Mouse (Mus musculus): ENCODE data around the gene Slc7a11.

The Slc7a11 gene

GRCm38 (mm10) chr3:50307339-50308327, 135.8 kb downstream of the Slc7a11 start:
- no peak for DNase-seq (ENCODE audit: low spot score in 2 of 2)

GRCm38 (mm10) chr3:50306334-50306733, 137.1 kb downstream of the Slc7a11 start:
- no peak for DNase-seq (ENCODE audit: low spot score in 2 of 2)

- DNase-seq (ENCODE audit: low spot score in 2 of 2), result no peak
Measured at GRCm38 (mm10) chr3:50304137-50304536, 139.3 kb downstream of the Slc7a11 start.

- DNase-seq (ENCODE audit: low spot score in 2 of 2), result no peak
Measured at GRCm38 (mm10) chr3:50302648-50303047, 140.8 kb downstream of the Slc7a11 start.

GRCm38 (mm10) chr3:50300952-50301303, 142.5 kb downstream of the Slc7a11 start:
- peak in 1 of 2 experiments; percentile 67 for DNase-seq (ENCODE audit: low spot score in 2 of 2)

- DNase-seq (ENCODE audit: low spot score in 2 of 2), result no peak
Measured at GRCm38 (mm10) chr3:50300002-50300951, 143.1 kb downstream of the Slc7a11 start.

GRCm38 (mm10) chr3:50298366-50298991, 144.9 kb downstream of the Slc7a11 start:
- DNase-seq (ENCODE audit: low spot score in 2 of 2), result no peak

- no peak for DNase-seq (ENCODE audit: low spot score in 2 of 2)
Measured at GRCm38 (mm10) chr3:50296956-50297355, 146.5 kb downstream of the Slc7a11 start.

GRCm38 (mm10) chr3:50275023-50275422, 168.4 kb downstream of the Slc7a11 start:
- DNase-seq (ENCODE audit: low spot score in 2 of 2), result no peak

GRCm38 (mm10) chr3:50272222-50272621, 171.2 kb downstream of the Slc7a11 start:
- DNase-seq (ENCODE audit: low spot score in 2 of 2), result no peak

GRCm38 (mm10) chr3:50269680-50270079, 173.7 kb downstream of the Slc7a11 start:
- no peak for DNase-seq (ENCODE audit: low spot score in 2 of 2)

GRCm38 (mm10) chr3:50262547-50263087, 180.8 kb downstream of the Slc7a11 start:
- DNase-seq (ENCODE audit: low spot score in 2 of 2), result no peak

GRCm38 (mm10) chr3:50262066-50262465, 181.3 kb downstream of the Slc7a11 start:
- DNase-seq (ENCODE audit: low spot score in 2 of 2), result no peak

GRCm38 (mm10) chr3:50260667-50261066, 182.7 kb downstream of the Slc7a11 start:
- DNase-seq (ENCODE audit: low spot score in 2 of 2), result no peak

GRCm38 (mm10) chr3:50258852-50259251, 184.6 kb downstream of the Slc7a11 start:
- DNase-seq (ENCODE audit: low spot score in 2 of 2), result no peak

- DNase-seq (ENCODE audit: low spot score in 2 of 2), result no peak
Measured at GRCm38 (mm10) chr3:50249598-50250300, 193.7 kb downstream of the Slc7a11 start.

GRCm38 (mm10) chr3:50235990-50236389, 207.4 kb downstream of the Slc7a11 start:
- DNase-seq (ENCODE audit: low spot score in 2 of 2), result no peak

- no peak for DNase-seq (ENCODE audit: low spot score in 2 of 2)
Measured at GRCm38 (mm10) chr3:50233144-50233543, 210.3 kb downstream of the Slc7a11 start.

GRCm38 (mm10) chr3:50224390-50225114, 218.9 kb downstream of the Slc7a11 start:
- DNase-seq (ENCODE audit: low spot score in 2 of 2), result no peak

- no peak for DNase-seq (ENCODE audit: low spot score in 2 of 2)
Measured at GRCm38 (mm10) chr3:50220454-50220853, 223.0 kb downstream of the Slc7a11 start.

Data from frontal cortex, postnatal 14 days (tissue).